Mouse (Mus musculus) limb, embryonic 14.5 days (tissue): ENCODE results near the gene Tiam1. TPM values are rescaled to one million over a fixed set of nuclear protein-coding genes. Genes with fewer than 3 reads are reported as not detected.
A peak's percentile ranks its signal among the peaks of the same experiment; 100 is the strongest.

Experiments
- ATAC-seq: fragments of 200-750 bp; cut with Nextera tagmentation; 2 replicates; pipeline ENCODE4 v1.8.0; 2017; ENCODE audit warnings: low read depth, moderate number of reproducible peaks, moderate TSS enrichment; ENCODE audit not compliant: low FRiP score
- DNase-seq: peaks from one replicate; pipeline ENCODE4 v3.0.0-alpha.2; 2015; ENCODE audit warnings: low spot score
- H3K27ac ChIP-seq: fragments of 300-500 bp; sonication (generic); replicated peaks from 2 replicates; pipeline ENCODE4 v1.5.1; 2014; ENCODE audit warnings: low read depth, mild to moderate bottlenecking, low read length, moderate library complexity, mixed read lengths
- H3K27me3 ChIP-seq: fragments of 300-500 bp; sonication (generic); 2 replicates; pipeline ENCODE4 v1.6.1; 2014; ENCODE audit warnings: low read length, mixed read lengths; ENCODE audit not compliant: control insufficient read depth, insufficient read depth
- H3K36me3 ChIP-seq: fragments of 300-500 bp; sonication (generic); 2 replicates; pipeline ENCODE4 v1.6.1; 2014; ENCODE audit warnings: mild to moderate bottlenecking, low read length, moderate library complexity, mixed read lengths; ENCODE audit not compliant: control insufficient read depth, insufficient read depth
- H3K4me1 ChIP-seq: fragments of 300-500 bp; sonication (generic); 2 replicates; pipeline ENCODE4 v1.6.1; 2014; ENCODE audit warnings: antibody characterized with exemption, low read length, mixed read lengths; ENCODE audit not compliant: control insufficient read depth, insufficient read depth
- H3K4me2 ChIP-seq: fragments of 300-500 bp; sonication (generic); replicated peaks from 2 replicates; pipeline ENCODE4 v1.6.1; 2014; ENCODE audit warnings: low read depth, mild to moderate bottlenecking, low read length, moderate library complexity; ENCODE audit not compliant: severe bottlenecking
- H3K4me3 ChIP-seq: fragments of 300-500 bp; sonication (generic); replicated peaks from 2 replicates; pipeline ENCODE4 v1.5.1; 2014; ENCODE audit warnings: low read length
- H3K9ac ChIP-seq: fragments of 300-500 bp; sonication (generic); 2 replicates; pipeline ENCODE4 v1.6.1; 2014; ENCODE audit warnings: mild to moderate bottlenecking, low read depth, low read length, moderate library complexity; ENCODE audit not compliant: severe bottlenecking
- H3K9me3 ChIP-seq: fragments of 300-500 bp; sonication (generic); 2 replicates; pipeline ENCODE4 v1.6.1; 2016; ENCODE audit warnings: low read length; ENCODE audit not compliant: control insufficient read depth
- POLR2A ChIP-seq: fragments of 200-500 bp; IDR thresholded peaks from 2 replicates; pipeline ENCODE4 v1.8.0; 2012; ENCODE audit warnings: inconsistent platforms, mild to moderate bottlenecking, moderate library complexity, borderline replicate concordance; ENCODE audit not compliant: insufficient read depth, insufficient read length; ENCODE audit errors: extremely low read depth
- WGBS: fragments of 180-500 bp; shearing (Covaris S2); extraction: QIAGEN DNeasy Blood & Tissue Kit; methylation state at CpG from one replicate; pipeline ENCODE4 v1.1.7; 2014; 5-methylcytosine and 5-hydroxymethylcytosine counted together
- polyA plus RNA-seq, 2 experiments: library from polyadenylated mRNA; depleted of rRNA in 1 of 2; stranded (reverse) in 1 of 2; unstranded in 1 of 2; fragments of >200 nt; fragmentation: Nextera tagmentation in 1 of 2; extraction: Ambion mirVana in 1 of 2; gene quantifications; 2 replicates each; pipeline versions ENCODE4 v1.2.1 to v1.2.3; 2012 to 2014

Tiam1 gene
- polyA plus RNA-seq, 2 experiments = 22.4 to 54.9 TPM

- no peak for ATAC-seq
These were observed 972 bp upstream of the Tiam1 start for GRCm38 (mm10) chr16:90144541-90144940.

GRCm38 (mm10) chr16:90143416-90143759, 181 bp downstream of the Tiam1 start:
- peak; percentile 34 for DNase-seq
- H3K36me3 ChIP-seq = no peaks in the 10 kb centered on the region
- peak; percentile 21 for ATAC-seq
- peak overlapping the region; percentile 98 for H3K4me2 ChIP-seq
- no peaks in the 10 kb centered on the region for H3K27me3 ChIP-seq
- whole genome bisulfite sequencing = under 1% methylated on average over 21 of the region's 21 CpGs
- H3K9me3 ChIP-seq = no peaks in the 10 kb centered on the region
- H3K4me3 ChIP-seq = peak overlapping the region; percentile 72
- H3K4me1 ChIP-seq = peaks cover 20% of the 10 kb centered on the region
- peak overlapping the region; percentile 66 for H3K9ac ChIP-seq
- no peak for TF ChIP-seq POLR2A
- H3K27ac ChIP-seq = peak overlapping the region; percentile 72

More at GRCm38 (mm10) chr16:90144541-90144940, 972 bp upstream of the Tiam1 start:
- Histone ChIP-seq H3K27ac (peak overlapping the region; percentile 59), H3K9ac (peak overlapping the region; percentile 66), H3K27me3 (no peaks in the 10 kb centered on the region), H3K4me2 (peak overlapping the region; percentile 77), H3K4me3 (peak overlapping the region; percentile 72), H3K36me3 (no peaks in the 10 kb centered on the region), H3K9me3 (no peaks in the 10 kb centered on the region), H3K4me1 (peaks cover 15% of the 10 kb centered on the region)
- WGBS = 11% methylated on average over 13 of the region's 13 CpGs
- no peak for TF ChIP-seq POLR2A
- DNase-seq = no peak

GRCm38 (mm10) chr16:90142574-90143415, 774 bp downstream of the Tiam1 start:
- Histone ChIP-seq H3K9ac (peak overlapping the region; percentile 66), H3K4me1 (peaks cover 20% of the 10 kb centered on the region), H3K27me3 (no peaks in the 10 kb centered on the region), H3K9me3 (no peaks in the 10 kb centered on the region), H3K4me3 (peak overlapping the region; percentile 72), H3K36me3 (no peaks in the 10 kb centered on the region), H3K4me2 (peak overlapping the region; percentile 98), H3K27ac (peak overlapping the region; percentile 72)
- under 1% methylated on average over 46 of the region's 57 CpGs for WGBS
- no peak for TF ChIP-seq POLR2A
- ATAC-seq = no peak
- no peak for DNase-seq

- 2% methylated on average over 20 of the region's 20 CpGs for WGBS
These were observed 1.4 kb downstream of the Tiam1 start for GRCm38 (mm10) chr16:90142247-90142573.

GRCm38 (mm10) chr16:90141556-90141955, 2.0 kb downstream of the Tiam1 start:
- H3K9me3 ChIP-seq = no peaks in the 10 kb centered on the region
- no peak overlapping the region for H3K27ac ChIP-seq
- 36% methylated on average over 9 of the region's 9 CpGs for WGBS
- H3K4me3 ChIP-seq = peak overlapping the region; percentile 72
- H3K27me3 ChIP-seq = no peaks in the 10 kb centered on the region
- ATAC-seq = no peak
- no peaks in the 10 kb centered on the region for H3K36me3 ChIP-seq
- peaks cover 20% of the 10 kb centered on the region for H3K4me1 ChIP-seq
- TF ChIP-seq POLR2A = no peak
- no peak overlapping the region for H3K9ac ChIP-seq
- H3K4me2 ChIP-seq = peak overlapping the region; percentile 98
- DNase-seq = no peak

More at GRCm38 (mm10) chr16:90142247-90142573, 1.4 kb downstream of the Tiam1 start:
- peaks cover 20% of the 10 kb centered on the region for H3K4me1 ChIP-seq
- no peaks in the 10 kb centered on the region for H3K36me3 ChIP-seq
- peak overlapping the region; percentile 72 for H3K4me3 ChIP-seq
- no peak overlapping the region for H3K27ac ChIP-seq
- peak overlapping the region; percentile 66 for H3K9ac ChIP-seq
- DNase-seq = no peak
- no peaks in the 10 kb centered on the region for H3K9me3 ChIP-seq
- TF ChIP-seq POLR2A = no peak
- H3K4me2 ChIP-seq = peak overlapping the region; percentile 98
- H3K27me3 ChIP-seq = no peaks in the 10 kb centered on the region
- ATAC-seq = no peak
